Mouse (Mus musculus) CH12.LX (cell line): ENCODE data around the gene Arih2.

ENCODE experiments used
- CHD2 ChIP-seq: IDR thresholded peaks from 2 replicates; pipeline ENCODE4 v1.6.1; 2011; ENCODE audit warnings: low read length, improper control_type of control experiment
- CTCF ChIP-seq, 2 experiments: IDR thresholded peaks in 1 of 2; conservative IDR thresholded peaks in 1 of 2; 2 replicates each; pipeline ENCODE4 v1.5.1; 2011 to 2012; ENCODE audit warnings: low read depth in 2 of 2, low read length in 2 of 2, improper control_type of control experiment in 1 of 2, inconsistent platforms in 1 of 2, mild to moderate bottlenecking in 1 of 2, moderate library complexity in 1 of 2
- E2F4 ChIP-seq: IDR thresholded peaks from 2 replicates; pipeline ENCODE4 v1.6.1; 2011; ENCODE audit warnings: low read depth, low read length, improper control_type of control experiment; ENCODE audit not compliant: insufficient replicate concordance
- EP300 ChIP-seq: IDR thresholded peaks from 2 replicates; pipeline ENCODE4 v1.6.1; 2011; ENCODE audit warnings: low read length, improper control_type of control experiment
- JUN ChIP-seq: IDR thresholded peaks from 2 replicates; pipeline ENCODE4 v1.6.1; 2011; ENCODE audit warnings: low read depth, mild to moderate bottlenecking, low read length, improper control_type of control experiment, moderate library complexity; ENCODE audit not compliant: insufficient read depth
- MAZ ChIP-seq: IDR thresholded peaks from 2 replicates; pipeline ENCODE4 v1.6.1; 2012; ENCODE audit warnings: low read depth, mild to moderate bottlenecking, inconsistent platforms, low read length, improper control_type of control experiment, moderate library complexity
- MYC ChIP-seq: IDR thresholded peaks from 2 replicates; pipeline ENCODE4 v1.6.1; 2011; ENCODE audit warnings: low read depth, mild to moderate bottlenecking, improper control_type of control experiment, low read length
- POLR2A ChIP-seq: IDR thresholded peaks from 2 replicates; pipeline ENCODE4 v1.6.1; 2011; ENCODE audit warnings: low read depth, mild to moderate bottlenecking, improper control_type of control experiment, low read length
- RCOR1 ChIP-seq: conservative IDR thresholded peaks from 2 replicates; pipeline ENCODE4 v1.6.1; 2012; ENCODE audit warnings: low read depth, mild to moderate bottlenecking, inconsistent platforms, low read length, improper control_type of control experiment
- SMC3 ChIP-seq: IDR thresholded peaks from 2 replicates; pipeline ENCODE4 v1.6.1; 2011; ENCODE audit warnings: low read depth, low read length, improper control_type of control experiment
- TBP ChIP-seq: conservative IDR thresholded peaks from 2 replicates; pipeline ENCODE4 v1.6.1; 2011; ENCODE audit warnings: low read depth, low read length, improper control_type of control experiment
- USF1 ChIP-seq: IDR thresholded peaks from 2 replicates; pipeline ENCODE4 v1.6.1; 2014; ENCODE audit warnings: low read depth, mild to moderate bottlenecking, inconsistent platforms, low read length, improper control_type of control experiment
- ZMIZ1 ChIP-seq: IDR thresholded peaks from 2 replicates; pipeline ENCODE4 v1.6.1; 2012; ENCODE audit warnings: low read depth, mild to moderate bottlenecking, inconsistent platforms, low read length, improper control_type of control experiment

DNA sequence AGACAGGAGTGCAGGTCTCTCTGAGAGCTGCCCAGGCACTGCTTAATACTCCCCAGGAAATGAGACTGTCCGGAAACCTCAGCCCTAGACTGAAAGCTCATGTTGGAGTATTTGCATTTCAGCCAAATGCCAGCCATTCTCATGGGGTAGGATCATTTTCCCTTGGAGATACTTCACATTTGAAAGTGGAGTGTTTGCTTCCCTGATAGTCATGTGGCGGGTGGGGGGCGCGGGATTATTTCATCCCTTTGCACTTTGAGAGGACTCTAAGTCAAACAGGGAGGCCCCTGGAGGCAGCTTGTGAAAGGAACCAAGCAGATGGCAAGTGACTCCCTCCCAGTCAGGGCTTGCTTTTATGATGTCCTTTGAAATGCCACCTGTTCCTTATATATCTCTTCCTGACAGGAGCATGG, 37.3 kb upstream of the Arih2 start:
- TF ChIP-seq RCOR1 = no peak
- no peak for TF ChIP-seq POLR2A
- TF ChIP-seq CTCF (conservative IDR thresholded peaks at IDR 0.05 in 1 of 2, IDR thresholded peaks at IDR 0.05 in 1 of 2; ENCODE audit: low read depth in 2 of 2, low read length in 2 of 2) = no peak
- TF ChIP-seq E2F4 = no peak
- no peak for TF ChIP-seq TBP
- no peak for TF ChIP-seq EP300
- TF ChIP-seq SMC3 = no peak
- no peak for TF ChIP-seq MAZ
- no peak for TF ChIP-seq CHD2
- TF ChIP-seq JUN = no peak
- TF ChIP-seq USF1 = no peak
- TF ChIP-seq MYC = no peak
- no peak for TF ChIP-seq ZMIZ1
